Mouse (Mus musculus): Measurements from ENCODE around the gene Vps50.

GRCm38 (mm10) chr6:3548959-3549358, 50.8 kb downstream of the Vps50 start:
- TF ChIP-seq CTCF (IDR thresholded peaks at IDR 0.05; ENCODE audit: low read depth) (no peak), EP300 (IDR thresholded peaks at IDR 0.05; ENCODE audit: low read depth) (no peak)
